Mouse (Mus musculus): ENCODE measurements around the gene Hcls1. TPM values are rescaled to one million over a fixed set of nuclear protein-coding genes. Genes with fewer than 3 reads are reported as not detected.

Gene Hcls1
- total RNA-seq, 2 experiments from 2014 or later = 7.2 to 8.3 TPM

- DNase-seq (ENCODE audit: low spot score in 2 of 2) = no peak
These were observed 5.6 kb upstream of the Hcls1 start for GRCm38 (mm10) chr16:36929216-36929615.

- DNase-seq (ENCODE audit: low spot score in 2 of 2) = no peak
These were observed 4.3 kb upstream of the Hcls1 start for GRCm38 (mm10) chr16:36930231-36931136.

- DNase-seq (ENCODE audit: low spot score in 2 of 2) = peak in 1 of 2 experiments; percentile 8
These were observed 3.4 kb upstream of the Hcls1 start for GRCm38 (mm10) chr16:36931381-36931780.

- no peak for DNase-seq (ENCODE audit: low spot score in 2 of 2)
These were observed 2.8 kb upstream of the Hcls1 start for GRCm38 (mm10) chr16:36931976-36932375.

GRCm38 (mm10) chr16:36932546-36932945 is 2.2 kb upstream of the Hcls1 start:
- no peak for DNase-seq (ENCODE audit: low spot score in 2 of 2)

GRCm38 (mm10) chr16:36934131-36934840 is 497 bp upstream of the Hcls1 start:
- no peak for DNase-seq (ENCODE audit: low spot score in 2 of 2)

- no peak for DNase-seq (ENCODE audit: low spot score in 2 of 2)
These were observed 1.0 kb downstream of the Hcls1 start for GRCm38 (mm10) chr16:36935814-36936213.

GRCm38 (mm10) chr16:36941137-36941727 is 6.4 kb downstream of the Hcls1 start:
- DNase-seq (ENCODE audit: low spot score in 2 of 2) = no peak

- no peak for DNase-seq (ENCODE audit: low spot score in 2 of 2)
These were observed 7.1 kb downstream of the Hcls1 start for GRCm38 (mm10) chr16:36941895-36942294.

- DNase-seq (ENCODE audit: low spot score in 2 of 2) = no peak
These were observed 8.8 kb downstream of the Hcls1 start for GRCm38 (mm10) chr16:36943591-36943990.

GRCm38 (mm10) chr16:36944895-36945424 is 10.2 kb downstream of the Hcls1 start:
- DNase-seq (ENCODE audit: low spot score in 2 of 2) = no peak

GRCm38 (mm10) chr16:36946459-36947159 is 11.8 kb downstream of the Hcls1 start:
- DNase-seq (ENCODE audit: low spot score in 2 of 2) = no peak

- DNase-seq (ENCODE audit: low spot score in 2 of 2) = no peak
These were observed 12.9 kb downstream of the Hcls1 start for GRCm38 (mm10) chr16:36947646-36948197.

GRCm38 (mm10) chr16:36949614-36950336 is 15.0 kb downstream of the Hcls1 start:
- DNase-seq (ENCODE audit: low spot score in 2 of 2) = no peak

GRCm38 (mm10) chr16:36951029-36951428 is 16.2 kb downstream of the Hcls1 start:
- DNase-seq (ENCODE audit: low spot score in 2 of 2) = no peak

- no peak for DNase-seq (ENCODE audit: low spot score in 2 of 2)
These were observed 20.3 kb downstream of the Hcls1 start for GRCm38 (mm10) chr16:36955106-36955505.

- DNase-seq (ENCODE audit: low spot score in 2 of 2) = no peak
These were observed 28.6 kb downstream of the Hcls1 start for GRCm38 (mm10) chr16:36963415-36963814.

GRCm38 (mm10) chr16:36979127-36979526 is 44.3 kb downstream of the Hcls1 start:
- DNase-seq (ENCODE audit: low spot score in 2 of 2) = no peak

- DNase-seq (ENCODE audit: low spot score in 2 of 2) = no peak
These were observed 49.0 kb downstream of the Hcls1 start for GRCm38 (mm10) chr16:36983796-36984195.

GRCm38 (mm10) chr16:36985636-36986042 is 50.9 kb downstream of the Hcls1 start:
- no peak for DNase-seq (ENCODE audit: low spot score in 2 of 2)
